Mouse (Mus musculus) heart, adult 10 weeks (tissue): Measurements from ENCODE around the gene Cemip. TPM values are rescaled to one million over a fixed set of nuclear protein-coding genes. Genes with fewer than 3 reads are reported as not detected.

Experiments
- polyA plus RNA-seq: library from polyadenylated mRNA; stranded (reverse); fragments of 350-450 nt; fragmentation: Illumina TruSeq; extraction: RNeasy Lipid Tissue Mini Kit (QIAGEN cat#74804); gene quantifications from one replicate; pipeline ENCODE4 v1.2.3, GENCODE M21; 2014; ENCODE audit warnings: low read depth, low replicate concordance

Gene Cemip
- polyA plus RNA-seq, result 0.10 TPM

DNA sequence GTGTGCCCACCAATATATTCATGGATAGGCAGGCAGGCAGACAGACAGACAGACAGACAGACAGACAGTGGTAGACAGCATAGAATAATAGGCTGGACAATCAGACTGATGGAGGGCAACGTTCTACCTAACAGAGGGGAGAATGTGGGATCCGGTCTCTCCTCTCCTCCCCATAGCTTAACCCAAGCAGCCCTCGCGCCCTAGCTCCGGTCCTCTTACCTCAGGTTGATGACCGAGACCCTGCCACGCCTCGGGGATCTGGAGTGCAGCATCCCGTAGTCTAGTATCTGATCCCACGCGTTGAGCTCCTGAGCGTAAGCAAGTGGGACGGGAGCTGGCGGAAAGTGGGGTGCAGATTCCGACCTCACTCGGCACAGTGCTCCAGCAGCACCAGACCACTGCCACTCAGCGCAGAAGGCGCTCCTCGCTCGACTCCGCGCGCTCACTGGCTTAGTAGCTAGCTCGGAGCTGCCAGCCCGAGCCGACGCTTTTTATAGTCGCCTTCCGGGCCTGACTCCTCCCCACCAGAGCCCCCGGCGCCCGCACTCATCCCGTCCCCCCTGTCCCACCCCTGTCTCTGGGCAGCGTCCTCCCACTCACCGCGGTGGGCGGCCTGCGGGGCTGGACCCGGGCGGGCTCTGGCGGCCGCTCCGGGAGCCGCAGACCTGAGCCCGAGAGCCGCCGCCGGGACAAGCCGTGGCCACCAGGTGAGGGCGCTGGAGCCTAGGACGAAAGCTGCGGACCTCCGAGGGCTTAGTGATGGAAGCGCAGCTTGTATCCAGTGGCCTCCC is at the start of gene Cemip:
TSS of gene Cemip (minus strand) at position 464 of the 791 bp plus-strand sequence.

DNA sequence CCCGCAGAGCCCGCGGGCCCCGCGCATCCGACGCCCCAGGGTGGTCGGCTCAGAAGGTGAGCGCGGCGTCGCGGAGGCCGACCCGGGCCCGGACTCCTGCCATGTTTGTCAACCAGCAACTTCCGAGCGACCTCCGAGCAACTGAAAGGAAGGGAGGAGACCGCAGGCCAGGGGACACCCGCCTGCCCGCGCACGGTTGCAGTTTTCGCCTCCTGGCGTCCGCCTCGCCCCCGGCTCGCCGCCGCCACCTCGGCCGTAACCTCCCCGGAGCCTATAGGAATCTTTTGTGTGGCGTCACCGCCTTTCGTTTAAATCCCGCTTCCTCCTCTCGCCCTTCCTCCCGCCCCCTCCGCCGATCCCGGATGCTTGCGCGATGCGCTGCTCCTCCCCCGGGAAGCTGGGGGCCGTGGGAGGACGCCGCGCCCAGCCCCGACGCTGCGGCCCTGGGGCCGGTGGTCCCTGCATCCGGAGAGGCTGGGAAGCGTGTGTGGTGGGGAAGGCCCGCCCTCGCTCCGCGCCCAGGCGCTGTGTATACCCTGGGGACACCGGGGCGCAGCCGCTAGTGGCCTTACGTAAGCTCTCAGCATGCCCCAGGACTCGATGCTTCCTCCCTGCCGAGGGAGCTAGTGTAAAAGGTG is 202.2 kb downstream of the Cemip start, which contains the start of the genes Tlnrd1 and Mesd:
TSS of gene Tlnrd1 (minus strand) at position 285 of the 638 bp plus-strand sequence.
TSS of gene Mesd (plus strand) at position 446 of the 638 bp plus-strand sequence.

Other genes starting within 250 kb of the Cemip start
- gene Tlnrd1, start 202.2 kb downstream of the Cemip start, polyA plus RNA-seq, result 5.3 TPM
- gene Mesd, start 202.0 kb downstream of the Cemip start, polyA plus RNA-seq, result 47.2 TPM
- 27.3 TPM for gene Abhd17c, start 65.4 kb upstream of the Cemip start, polyA plus RNA-seq